Mouse (Mus musculus) c-Kit-positive CD71-positive TER-119-negative erythroid progenitor cells, embryonic 14.5 days (primary cell): ENCODE results near the gene Sufu.
A peak's percentile ranks its signal among the peaks of the same experiment; 100 is the strongest.

Source experiments
- DNase-seq: peaks from one replicate; pipeline ENCODE4 v3.0.0-alpha.2; 2013; ENCODE audit warnings: low read depth

Sufu gene

DNA sequence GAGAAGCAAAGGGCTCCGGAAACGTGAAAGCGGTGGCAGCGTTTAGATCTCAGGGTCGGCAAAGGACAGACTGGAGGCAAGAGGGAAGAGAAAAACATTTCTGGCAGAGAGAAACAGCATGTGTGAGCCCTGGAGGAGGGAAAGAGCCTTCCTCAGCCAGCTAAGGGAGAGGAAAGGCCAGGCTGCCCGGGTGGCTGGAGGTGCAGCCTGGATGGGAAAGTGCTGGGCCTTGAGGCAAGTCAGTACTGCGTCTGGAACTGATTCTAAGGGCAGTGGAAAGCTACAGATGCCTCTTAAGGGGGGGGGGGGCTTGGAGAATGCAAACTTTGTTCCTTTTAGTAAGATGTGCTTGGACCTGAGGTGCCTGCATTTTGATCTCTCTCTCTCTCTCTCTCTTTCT, 37.0 kb downstream of the Sufu start:
- no peak for DNase-seq

- DNase-seq = no peak
Observed at GRCm38 (mm10) chr19:46434148-46434547, 37.5 kb downstream of the Sufu start.

DNA sequence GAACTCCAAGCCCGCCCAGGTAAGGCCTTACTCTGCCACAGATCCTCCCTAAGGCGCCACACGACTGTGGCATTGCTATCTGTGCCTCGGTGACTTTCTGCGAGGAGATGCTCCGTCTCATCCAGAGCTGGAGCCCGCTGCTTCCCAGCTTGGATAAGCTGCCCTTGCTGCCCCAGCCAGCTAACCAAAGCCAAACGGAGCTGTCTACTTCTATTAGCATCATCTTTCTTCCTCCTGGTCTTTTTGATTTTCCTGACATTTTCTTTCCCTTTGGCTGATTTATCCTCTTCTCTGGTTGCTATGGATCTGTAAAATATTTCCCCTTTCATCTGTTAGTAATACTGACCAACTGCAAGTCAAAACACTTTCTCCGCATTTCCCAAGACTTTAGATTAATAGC, 37.9 kb downstream of the Sufu start:
- DNase-seq = no peak

DNA sequence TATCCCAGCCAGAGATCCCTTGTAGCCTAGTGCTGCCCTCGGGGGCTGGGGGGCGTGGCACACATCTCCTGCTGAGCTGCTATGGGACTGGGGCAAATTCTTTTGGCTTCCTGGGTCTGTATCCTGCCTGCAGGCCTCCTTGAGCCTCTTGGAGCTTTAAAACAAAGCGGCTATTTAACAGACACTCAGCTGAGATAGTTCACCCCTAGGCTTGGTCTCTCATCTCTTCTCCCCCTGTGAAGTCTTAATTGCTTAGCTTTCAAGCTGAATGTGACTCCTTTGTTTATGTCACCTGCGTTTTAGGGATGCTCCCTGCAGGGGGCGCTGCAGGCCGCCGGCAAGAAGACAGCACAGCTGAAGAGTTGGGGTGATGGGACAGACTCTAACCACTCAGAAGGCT, 38.8 kb downstream of the Sufu start:
- DNase-seq = no peak

DNA sequence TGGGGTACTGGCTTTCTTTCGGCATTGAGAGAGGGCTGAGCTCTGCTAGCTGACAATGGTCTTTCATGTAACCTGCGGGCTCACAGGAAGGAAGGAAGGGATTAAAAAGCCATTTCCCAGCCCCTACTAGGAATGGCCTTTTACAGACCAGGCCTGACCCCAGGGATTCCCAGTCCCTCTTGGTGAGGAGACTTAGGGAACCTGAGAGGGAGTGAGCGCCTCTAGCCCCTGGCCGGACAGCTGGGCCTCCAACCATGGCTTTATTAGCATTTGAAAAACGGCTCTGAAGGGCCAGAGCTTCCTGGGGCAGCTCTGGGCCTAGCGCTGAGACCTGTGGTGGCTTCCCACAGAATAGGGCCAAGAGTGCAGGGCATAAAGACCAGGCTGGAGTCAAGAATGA, 46.8 kb downstream of the Sufu start:
- no peak for DNase-seq

DNA sequence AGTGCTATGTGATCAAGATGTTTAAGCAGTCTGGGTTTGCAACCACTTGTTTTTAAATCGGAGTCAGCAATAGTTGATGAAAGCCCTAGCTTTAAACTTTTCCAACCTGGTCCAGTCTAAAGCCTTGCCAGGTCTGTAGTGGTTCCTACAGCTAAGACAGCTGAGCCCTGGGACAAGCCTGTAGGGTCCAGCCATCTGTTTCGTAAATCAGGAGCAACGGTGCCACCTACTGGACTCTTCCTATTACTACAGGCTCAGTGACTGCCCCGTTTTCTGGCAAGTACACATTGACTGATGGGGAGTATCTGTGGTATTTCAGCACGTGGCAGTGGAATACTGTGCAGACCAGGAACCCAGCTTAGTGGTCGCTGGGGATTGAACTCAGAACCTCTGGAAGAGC, 47.5 kb downstream of the Sufu start:
- DNase-seq = peak; percentile 78

GRCm38 (mm10) chr19:46445641-46446040, 48.9 kb downstream of the Sufu start:
- no peak for DNase-seq

- no peak for DNase-seq
Observed at GRCm38 (mm10) chr19:46446436-46447020, 49.8 kb downstream of the Sufu start.

GRCm38 (mm10) chr19:46447110-46447509, 50.4 kb downstream of the Sufu start:
- no peak for DNase-seq

GRCm38 (mm10) chr19:46447911-46448310, 51.2 kb downstream of the Sufu start:
- DNase-seq = no peak

DNA sequence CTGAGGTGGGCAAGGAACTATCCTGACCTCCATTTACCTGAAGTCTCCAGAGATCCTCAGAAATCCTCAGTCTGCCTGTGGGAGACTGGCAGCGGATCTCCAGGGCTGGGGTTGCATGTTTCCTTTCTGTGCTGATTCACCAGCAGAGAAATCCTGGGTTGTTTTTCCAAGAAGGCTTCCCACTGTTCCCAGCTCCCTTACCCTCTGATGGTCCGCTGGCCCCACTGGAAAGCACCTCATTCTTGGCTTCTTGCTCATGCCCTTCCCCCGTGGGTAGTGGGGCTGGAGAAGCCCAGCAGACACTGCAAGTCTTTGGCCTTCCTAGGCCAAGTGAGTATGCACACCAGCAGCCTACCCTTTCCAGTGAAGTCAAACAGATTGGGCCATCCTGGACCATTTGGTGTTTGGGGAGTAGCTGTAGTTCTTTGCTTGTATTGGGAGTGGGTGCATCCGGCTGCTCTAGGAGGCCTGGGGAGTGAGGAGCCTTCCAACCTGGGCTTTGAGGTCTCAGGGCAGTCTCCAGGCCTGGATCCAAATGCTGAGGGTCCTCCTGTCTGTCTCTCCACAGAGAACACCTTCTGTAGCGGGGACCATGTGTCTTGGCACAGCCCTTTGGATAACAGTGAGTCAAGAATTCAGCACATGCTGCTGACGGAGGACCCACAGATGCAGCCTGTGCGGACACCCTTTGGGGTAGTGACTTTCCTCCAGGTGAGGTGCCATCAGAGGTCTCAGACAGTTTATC, 52.7 kb downstream of the Sufu start:
- DNase-seq = no peak

DNA sequence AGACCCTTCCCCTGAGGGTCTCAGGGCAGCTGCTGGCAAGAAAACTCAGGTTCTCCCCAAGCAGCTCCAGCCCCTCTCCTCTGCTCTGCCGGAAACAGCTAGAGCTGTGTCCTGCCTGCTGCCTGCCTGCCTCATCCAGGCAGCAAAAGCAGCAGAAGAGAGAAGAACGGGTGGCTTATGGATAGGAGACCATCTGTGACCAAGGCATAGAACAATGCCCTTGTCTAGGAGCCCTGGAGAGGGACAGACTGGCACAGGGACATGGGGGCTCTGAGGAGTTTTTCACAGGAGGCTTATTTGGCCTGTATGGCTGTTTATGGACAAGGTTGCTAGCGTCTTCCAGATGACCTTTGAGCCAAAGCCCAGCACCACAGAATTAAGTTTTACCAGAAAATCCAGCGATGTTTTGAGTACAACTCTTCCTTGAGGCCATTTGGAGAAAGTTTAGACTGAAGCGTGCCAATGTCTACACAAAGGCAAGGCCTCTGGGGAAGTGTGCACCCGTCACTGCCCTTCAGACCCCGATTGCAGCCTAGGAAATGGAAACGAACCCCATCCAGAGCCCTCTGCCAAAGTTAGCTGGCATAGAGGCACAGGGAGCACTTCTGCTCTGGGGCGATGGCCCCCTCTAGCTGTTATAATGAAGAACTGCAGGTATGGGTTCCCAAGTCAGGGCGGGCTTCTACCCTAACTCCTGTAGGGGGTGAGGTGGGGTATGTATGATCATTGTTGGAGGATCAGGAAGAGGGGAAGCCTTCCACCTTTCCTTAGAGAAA, 55.5 kb downstream of the Sufu start:
- peak; percentile 38 for DNase-seq

GRCm38 (mm10) chr19:46452916-46453315, 56.2 kb downstream of the Sufu start:
- no peak for DNase-seq

GRCm38 (mm10) chr19:46454126-46454880, 57.6 kb downstream of the Sufu start:
- no peak for DNase-seq

DNA sequence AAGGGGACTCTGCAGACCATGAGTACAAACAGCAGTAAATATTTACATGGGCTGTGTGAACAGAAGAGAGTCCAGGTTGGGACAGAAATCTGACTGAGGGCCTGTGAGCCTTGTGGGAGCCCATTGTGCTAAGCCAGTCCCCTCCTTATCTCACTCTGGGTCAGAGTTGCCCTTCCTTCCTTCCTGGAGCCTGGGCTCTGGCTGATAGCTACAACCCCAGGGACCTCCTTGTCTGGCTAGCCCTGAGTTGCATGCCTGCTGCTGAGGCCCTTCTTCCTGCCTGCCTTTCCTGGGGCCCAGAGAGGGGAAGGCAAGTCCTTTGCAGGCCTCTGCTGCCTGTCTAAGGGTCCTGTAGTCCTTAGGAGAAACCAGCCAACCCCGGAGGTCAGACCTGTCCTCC, 58.3 kb downstream of the Sufu start:
- DNase-seq = peak; percentile 74

- no peak for DNase-seq
Observed at GRCm38 (mm10) chr19:46455556-46455955, 58.9 kb downstream of the Sufu start.

DNA sequence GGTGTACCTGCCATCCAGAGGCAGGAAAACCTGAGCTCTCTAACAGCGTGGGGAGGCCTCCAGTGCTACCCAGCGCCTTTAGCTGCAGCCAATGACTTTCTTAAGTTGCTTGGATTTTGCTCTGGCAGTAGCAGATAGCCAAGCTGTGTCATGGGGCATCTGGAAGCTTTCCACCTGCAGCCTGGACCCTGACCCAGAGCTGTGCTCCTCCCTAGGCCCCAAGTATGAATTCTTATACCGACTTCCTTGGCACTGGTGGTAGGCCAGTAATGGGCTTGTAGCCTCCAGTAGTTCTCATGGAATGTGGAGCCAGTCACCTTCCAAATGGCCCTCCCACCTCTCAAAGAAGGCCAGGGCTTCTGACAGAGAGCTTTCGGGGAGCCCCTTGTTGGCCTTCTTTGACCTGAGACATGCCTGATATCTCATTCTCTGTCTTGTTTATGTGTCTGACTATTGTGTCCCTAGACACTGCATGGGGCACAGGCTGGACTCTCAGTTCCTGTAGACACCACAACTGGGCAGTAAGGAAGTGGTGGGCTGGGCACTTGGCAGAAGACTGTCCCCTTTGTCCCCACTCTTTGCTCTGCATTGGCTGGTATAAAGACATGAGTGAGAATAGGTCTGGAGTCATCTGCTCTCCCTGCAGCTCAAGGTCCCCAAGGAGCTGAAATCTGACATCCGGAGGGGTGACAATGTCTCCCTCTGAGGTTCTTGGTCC, 59.5 kb downstream of the Sufu start:
- DNase-seq = no peak

DNA sequence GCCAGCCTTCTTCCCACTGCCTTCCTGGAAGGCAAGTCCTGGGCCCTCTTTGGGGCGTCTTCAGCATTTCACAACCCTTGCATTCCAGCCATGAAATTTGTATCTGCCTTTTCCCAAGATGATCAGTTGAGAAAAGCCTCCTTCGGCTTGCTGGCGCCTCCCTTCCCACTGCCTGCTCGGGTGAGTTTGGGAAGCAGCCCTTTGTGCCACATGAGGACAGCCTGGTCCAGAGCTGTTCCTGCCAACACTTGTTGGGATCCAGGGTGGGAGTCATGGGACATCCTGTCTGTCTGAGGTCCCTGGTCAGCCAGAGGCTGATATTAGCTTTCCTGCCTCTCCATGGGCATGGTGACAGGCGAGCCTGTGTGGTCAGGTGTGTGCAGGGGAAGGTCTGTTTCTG, 61.1 kb downstream of the Sufu start:
- no peak for DNase-seq

DNA sequence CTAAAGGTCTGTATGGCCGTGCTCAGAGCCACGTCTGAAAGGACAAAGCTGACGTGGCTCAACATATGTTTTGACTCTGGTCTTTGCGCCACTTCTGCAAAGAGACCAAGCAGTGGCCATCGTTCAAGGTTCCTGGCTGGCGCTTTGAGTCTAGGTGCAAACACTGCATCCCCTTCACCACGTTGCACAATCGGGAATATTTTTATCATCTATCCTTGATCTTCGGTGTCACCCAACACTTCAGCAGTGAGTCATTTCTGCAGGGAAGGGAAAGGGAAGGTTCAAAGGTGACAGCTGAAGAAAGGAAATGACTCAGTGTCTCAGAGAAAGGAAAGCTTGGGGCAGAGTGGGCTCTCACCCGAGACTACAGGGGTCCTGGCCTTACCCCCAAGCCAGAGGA, 62.6 kb downstream of the Sufu start:
- DNase-seq = no peak

DNA sequence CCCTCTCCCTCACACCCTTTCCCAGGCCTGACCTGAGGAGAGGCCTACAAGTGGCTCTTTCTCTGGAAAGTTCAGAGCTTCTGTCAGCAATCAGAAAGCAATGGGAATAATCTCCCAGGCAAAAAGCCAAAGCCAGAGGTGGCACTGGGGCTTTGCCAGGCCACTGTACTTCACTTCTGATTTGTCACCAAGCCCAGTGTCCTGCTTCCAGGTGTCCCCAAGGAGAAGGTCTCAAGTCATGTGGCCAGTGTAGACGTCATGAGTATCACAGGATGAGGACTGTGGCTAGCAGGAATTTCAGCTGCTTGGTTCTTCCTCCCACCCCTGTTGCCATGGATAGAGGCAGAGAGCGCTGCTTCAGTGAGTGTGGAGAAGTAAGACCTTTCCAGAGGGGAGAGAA, 63.2 kb downstream of the Sufu start:
- DNase-seq = no peak

DNA sequence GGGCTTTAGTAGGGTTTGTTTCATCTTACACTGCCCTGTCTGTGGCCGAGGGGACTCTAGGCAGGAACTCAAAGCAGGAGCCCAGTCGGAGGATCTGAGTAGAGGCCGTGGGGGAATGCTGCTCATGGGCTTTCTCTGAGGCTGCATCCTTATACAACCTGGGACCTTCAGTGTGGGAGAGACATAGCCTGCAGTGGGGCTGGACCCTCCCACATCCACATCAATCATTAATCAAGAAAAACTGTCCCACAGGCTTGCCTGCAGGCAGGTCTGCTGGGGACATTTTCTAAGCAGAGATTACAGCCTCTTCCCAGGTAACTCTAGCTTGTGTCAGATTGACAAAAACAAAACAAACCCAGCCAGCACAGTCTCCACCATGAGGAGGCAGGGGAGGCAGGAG, 65.9 kb downstream of the Sufu start:
- no peak for DNase-seq

DNA sequence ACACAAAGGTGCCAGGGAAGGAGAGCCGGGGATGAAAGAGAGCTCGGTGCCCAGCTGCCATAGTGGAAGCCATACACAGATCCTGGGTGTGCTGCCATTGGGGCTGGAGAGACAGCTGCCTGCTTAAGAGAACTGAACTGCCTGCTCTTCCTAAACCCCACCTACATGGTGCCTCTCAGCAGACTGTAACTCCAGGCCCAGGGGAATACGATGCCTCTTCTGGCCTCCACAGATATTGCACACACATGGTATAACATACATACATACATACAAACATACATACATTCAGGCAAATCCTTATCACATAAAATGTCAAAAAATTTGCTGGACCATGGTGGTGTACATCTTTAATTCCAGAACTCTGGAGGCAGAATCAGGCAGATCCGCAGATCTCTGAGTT, 66.8 kb downstream of the Sufu start:
- DNase-seq = no peak
